Mouse (Mus musculus) lung, postnatal 0 days (tissue): ENCODE measurements around the gene Gpc6. TPM values are rescaled to one million over a fixed set of nuclear protein-coding genes. Genes with fewer than 3 reads are reported as not detected.

Experiments
- ATAC-seq: fragments of 200-750 bp; cut with Nextera tagmentation; 2 replicates; pipeline ENCODE4 v1.8.0; 2017; ENCODE audit warnings: moderate library complexity
- DNase-seq: peaks from one replicate; pipeline ENCODE4 v3.0.0-alpha.2; 2016; ENCODE audit warnings: low spot score
- H3K27ac ChIP-seq: fragments of 300-500 bp; sonication (generic); 2 replicates; pipeline ENCODE4 v1.5.1; 2014; ENCODE audit warnings: antibody characterized with exemption, mild to moderate bottlenecking, low read length, mixed read lengths
- H3K27me3 ChIP-seq: fragments of 300-500 bp; sonication (generic); replicated peaks from 2 replicates; pipeline ENCODE4 v1.6.1; 2014; ENCODE audit warnings: low read length, mixed read lengths; ENCODE audit not compliant: insufficient read depth
- H3K36me3 ChIP-seq: fragments of 300-500 bp; sonication (generic); 2 replicates; pipeline ENCODE4 v1.6.1; 2014; ENCODE audit warnings: low read length, mixed read lengths; ENCODE audit not compliant: insufficient read depth
- H3K4me1 ChIP-seq: fragments of 300-500 bp; sonication (generic); 2 replicates; pipeline ENCODE4 v1.6.1; 2014; ENCODE audit warnings: antibody characterized with exemption, low read depth, low read length, mixed read lengths; ENCODE audit not compliant: insufficient read depth
- H3K4me2 ChIP-seq: fragments of 300-500 bp; sonication (generic); replicated peaks from 2 replicates; pipeline ENCODE4 v1.6.1; 2014; ENCODE audit warnings: low read depth, mild to moderate bottlenecking, low read length, moderate library complexity, mixed read lengths
- H3K4me3 ChIP-seq: fragments of 300-500 bp; sonication (generic); 2 replicates; pipeline ENCODE4 v1.5.1; 2014; ENCODE audit warnings: low read depth, low read length
- H3K9ac ChIP-seq: fragments of 300-500 bp; sonication (generic); replicated peaks from 2 replicates; pipeline ENCODE4 v1.6.1; 2014; ENCODE audit warnings: low read depth, mild to moderate bottlenecking
- H3K9me3 ChIP-seq: fragments of 300-500 bp; sonication (generic); 2 replicates; pipeline ENCODE4 v1.6.1; 2016; ENCODE audit warnings: low read length, mixed read lengths
- CTCF ChIP-seq: IDR thresholded peaks from 2 replicates; pipeline ENCODE4 v1.5.1; 2016; ENCODE audit warnings: antibody characterized with exemption, mild to moderate bottlenecking
- EP300 ChIP-seq: IDR thresholded peaks from 2 replicates; pipeline ENCODE4 v1.6.1; 2016; ENCODE audit warnings: antibody characterized with exemption, mild to moderate bottlenecking, control low read depth
- WGBS: fragments of 180-500 bp; shearing (Covaris S2); extraction: QIAGEN DNeasy Blood & Tissue Kit; methylation state at CpG from one replicate; pipeline ENCODE4 v1.1.7; 2014; 5-methylcytosine and 5-hydroxymethylcytosine counted together
- polyA plus RNA-seq: library from polyadenylated mRNA; unstranded; fragments of >200 nt; fragmentation: Nextera tagmentation; extraction: Ambion mirVana; gene quantifications from 2 replicates; pipeline ENCODE4 v1.2.1, GENCODE M21; 2015

Gpc6 gene
- polyA plus RNA-seq, 1 experiment from 2014 or later = 3.1 TPM

GRCm38 (mm10) chr14:117826294-117827046 is 901.4 kb downstream of the Gpc6 start:
- Histone ChIP-seq H3K36me3 (no peaks in the 10 kb centered on the region), H3K4me1 (no peaks in the 10 kb centered on the region), H3K27ac (no peak overlapping the region), H3K4me2 (no peak overlapping the region), H3K9ac (no peak overlapping the region), H3K9me3 (no peaks in the 10 kb centered on the region), H3K27me3 (no peaks in the 10 kb centered on the region), H3K4me3 (no peak overlapping the region)
- no peak for DNase-seq
- WGBS = 53% methylated on average over 8 of the region's 8 CpGs
- TF ChIP-seq EP300 (no peak), CTCF (no peak)
- no peak for ATAC-seq

GRCm38 (mm10) chr14:117831267-117831666 is 906.2 kb downstream of the Gpc6 start:
- no peak overlapping the region for H3K4me3 ChIP-seq
- TF ChIP-seq CTCF (no peak), EP300 (no peak)
- H3K9ac ChIP-seq = no peak overlapping the region
- no peak for DNase-seq
- no peak overlapping the region for H3K4me2 ChIP-seq
- H3K27ac ChIP-seq = no peak overlapping the region
- H3K9me3 ChIP-seq = no peaks in the 10 kb centered on the region
- H3K4me1 ChIP-seq = no peaks in the 10 kb centered on the region
- no peaks in the 10 kb centered on the region for H3K27me3 ChIP-seq
- no peak for ATAC-seq
- no peaks in the 10 kb centered on the region for H3K36me3 ChIP-seq
- 82% methylated on average over 8 of the region's 8 CpGs for WGBS

GRCm38 (mm10) chr14:117831731-117832130 is 906.6 kb downstream of the Gpc6 start:
- no peaks in the 10 kb centered on the region for H3K4me1 ChIP-seq
- H3K27me3 ChIP-seq = no peaks in the 10 kb centered on the region
- WGBS = 68% methylated on average over 4 of the region's 4 CpGs
- TF ChIP-seq EP300 (no peak), CTCF (peak; percentile 61)
- H3K4me2 ChIP-seq = no peak overlapping the region
- peak; percentile 23 for DNase-seq
- no peak overlapping the region for H3K9ac ChIP-seq
- no peaks in the 10 kb centered on the region for H3K36me3 ChIP-seq
- ATAC-seq = no peak
- no peak overlapping the region for H3K4me3 ChIP-seq
- H3K9me3 ChIP-seq = no peaks in the 10 kb centered on the region
- H3K27ac ChIP-seq = no peak overlapping the region

GRCm38 (mm10) chr14:117835506-117835905 is 910.4 kb downstream of the Gpc6 start:
- H3K27me3 ChIP-seq = no peaks in the 10 kb centered on the region
- ATAC-seq (no peak), DNase-seq (no peak)
- H3K9ac ChIP-seq = no peak overlapping the region
- H3K4me2 ChIP-seq = no peak overlapping the region
- H3K4me1 ChIP-seq = no peaks in the 10 kb centered on the region
- WGBS = 88% methylated on average over 6 of the region's 6 CpGs
- no peaks in the 10 kb centered on the region for H3K9me3 ChIP-seq
- H3K36me3 ChIP-seq = no peaks in the 10 kb centered on the region
- no peak overlapping the region for H3K4me3 ChIP-seq
- TF ChIP-seq CTCF (no peak), EP300 (no peak)
- no peak overlapping the region for H3K27ac ChIP-seq

GRCm38 (mm10) chr14:117837021-117837420 is 911.9 kb downstream of the Gpc6 start:
- no peaks in the 10 kb centered on the region for H3K27me3 ChIP-seq
- no peaks in the 10 kb centered on the region for H3K9me3 ChIP-seq
- no peak for DNase-seq
- no peak for TF ChIP-seq EP300
- TF ChIP-seq CTCF = no peak
- H3K4me3 ChIP-seq = no peak overlapping the region
- 87% methylated on average over 4 of the region's 4 CpGs for WGBS
- no peak overlapping the region for H3K9ac ChIP-seq
- no peak for ATAC-seq
- no peaks in the 10 kb centered on the region for H3K36me3 ChIP-seq
- H3K4me1 ChIP-seq = peaks cover 2% of the 10 kb centered on the region; the same call in 1 of the 2 replicates
- H3K4me2 ChIP-seq = no peak overlapping the region
- no peak overlapping the region for H3K27ac ChIP-seq

- 73% methylated on average over 3 of the region's 3 CpGs for WGBS
- TF ChIP-seq CTCF = no peak
These were observed 912.6 kb downstream of the Gpc6 start for GRCm38 (mm10) chr14:117837715-117838114.

More at GRCm38 (mm10) chr14:117837715-117838114, 912.6 kb downstream of the Gpc6 start:
- no peak for ATAC-seq
- H3K9me3 ChIP-seq = no peaks in the 10 kb centered on the region
- no peak overlapping the region for H3K4me3 ChIP-seq
- H3K27me3 ChIP-seq = no peaks in the 10 kb centered on the region
- no peak overlapping the region for H3K9ac ChIP-seq
- peaks cover 2% of the 10 kb centered on the region; the same call in 1 of the 2 replicates for H3K4me1 ChIP-seq
- no peaks in the 10 kb centered on the region for H3K36me3 ChIP-seq
- no peak overlapping the region for H3K27ac ChIP-seq
- no peak overlapping the region for H3K4me2 ChIP-seq
- no peak for DNase-seq
